Mouse (Mus musculus) forebrain, embryonic 10.5 days (tissue): ENCODE data around the gene Il1rap. TPM values are rescaled to one million over a fixed set of nuclear protein-coding genes. Genes with fewer than 3 reads are reported as not detected.

ENCODE experiments used
- DNase-seq: peaks from one replicate; pipeline ENCODE4 v3.0.0-alpha.2; 2017; ENCODE audit warnings: low spot score; ENCODE audit errors: extremely low spot score
- H3K27ac ChIP-seq: fragments of 300-500 bp; sonication (generic); 2 replicates; pipeline ENCODE4 v1.5.1; 2016; ENCODE audit warnings: mild to moderate bottlenecking
- H3K27me3 ChIP-seq: fragments of 300-500 bp; sonication (generic); 2 replicates; pipeline ENCODE4 v1.6.1; 2016; ENCODE audit warnings: mild to moderate bottlenecking; ENCODE audit not compliant: poor library complexity, severe bottlenecking
- H3K36me3 ChIP-seq: fragments of 300-500 bp; sonication (generic); replicated peaks from 2 replicates; pipeline ENCODE4 v1.6.1; 2016; ENCODE audit warnings: mild to moderate bottlenecking, moderate library complexity
- H3K4me1 ChIP-seq: fragments of 300-500 bp; sonication (generic); 2 replicates; pipeline ENCODE4 v1.6.1; 2016
- H3K4me3 ChIP-seq: fragments of 300-500 bp; sonication (generic); 2 replicates; pipeline ENCODE4 v1.5.1; 2016; ENCODE audit warnings: mild to moderate bottlenecking, moderate library complexity
- H3K9me3 ChIP-seq: fragments of 300-500 bp; sonication (generic); 2 replicates; pipeline ENCODE4 v1.6.1; 2016; ENCODE audit warnings: mild to moderate bottlenecking, moderate library complexity
- WGBS: fragments of 180-500 bp; shearing (Covaris S2); methylation state at CpG from one replicate; pipeline ENCODE4 v1.1.7; 2016; 5-methylcytosine and 5-hydroxymethylcytosine counted together
- polyA plus RNA-seq: library from polyadenylated mRNA; unstranded; fragments of >200 nt; fragmentation: Nextera tagmentation; extraction: Ambion mirVana; gene quantifications from 2 replicates; pipeline ENCODE4 v1.2.1, GENCODE M21; 2016

The Il1rap gene
- polyA plus RNA-seq, 1 experiment from 2014 or later = 3.1 TPM

DNA sequence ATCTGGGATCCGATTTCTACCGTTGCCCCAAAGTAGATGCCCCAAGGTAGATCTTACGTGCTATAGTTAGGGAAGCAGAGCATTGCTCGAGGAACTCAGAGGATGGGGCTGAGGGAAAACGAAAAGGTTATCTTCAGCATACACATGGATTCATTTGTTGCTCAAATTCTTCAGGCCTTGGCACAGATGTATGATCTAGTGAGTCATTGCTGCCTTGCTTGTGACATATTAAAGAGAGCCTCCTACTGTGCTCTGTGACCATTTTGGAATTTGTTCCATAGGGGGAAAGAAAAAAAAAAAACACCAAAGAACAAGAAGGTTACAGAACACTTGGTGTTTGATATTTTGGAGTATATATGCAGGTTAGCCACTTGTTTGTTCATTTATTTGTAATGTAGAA, 4.3 kb downstream of the Il1rap start:
- no peak overlapping the region for H3K4me3 ChIP-seq
- H3K4me1 ChIP-seq = peaks cover 12% of the 10 kb centered on the region
- 92% methylated on average over 5 of the region's 5 CpGs for WGBS
- H3K27ac ChIP-seq = no peak overlapping the region
- peaks cover 7% of the 10 kb centered on the region for H3K27me3 ChIP-seq
- DNase-seq = no peak
- no peaks in the 10 kb centered on the region for H3K9me3 ChIP-seq
- no peaks in the 10 kb centered on the region for H3K36me3 ChIP-seq

GRCm38 (mm10) chr16:26590897-26591570, 9.5 kb downstream of the Il1rap start:
- no peak for DNase-seq
- 89% methylated on average over 4 of the region's 4 CpGs for WGBS

DNA sequence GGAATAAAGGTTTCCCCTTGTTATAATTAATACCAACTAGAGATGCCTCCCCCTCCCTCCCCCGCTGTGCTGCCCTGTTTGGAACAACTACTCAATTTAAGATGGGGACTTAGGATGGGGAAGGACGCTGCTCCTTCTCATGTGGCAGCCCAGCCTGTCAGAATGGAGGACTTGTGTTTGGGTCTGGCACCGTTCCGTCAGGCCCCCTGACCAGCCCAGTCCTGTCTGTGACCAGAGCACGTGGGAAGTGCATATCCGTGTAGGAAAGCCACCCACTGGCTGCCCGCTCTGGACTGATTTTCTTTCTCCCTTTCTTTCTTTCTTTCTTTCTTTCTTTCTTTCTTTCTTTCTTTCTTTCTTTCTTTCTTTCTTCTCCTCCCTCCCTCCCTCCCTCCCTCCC, 14.9 kb downstream of the Il1rap start:
- 36% methylated on average over 7 of the region's 7 CpGs for WGBS
- Histone ChIP-seq H3K4me1 (peaks cover 10% of the 10 kb centered on the region), H3K27ac (no peak overlapping the region), H3K9me3 (no peaks in the 10 kb centered on the region), H3K4me3 (no peak overlapping the region), H3K27me3 (no peaks in the 10 kb centered on the region), H3K36me3 (no peaks in the 10 kb centered on the region)
- DNase-seq = no peak

More at GRCm38 (mm10) chr16:26590897-26591570, 9.5 kb downstream of the Il1rap start:
- Histone ChIP-seq H3K27ac (no peak overlapping the region), H3K4me1 (no peaks in the 10 kb centered on the region), H3K9me3 (no peaks in the 10 kb centered on the region), H3K36me3 (no peaks in the 10 kb centered on the region), H3K27me3 (no peaks in the 10 kb centered on the region), H3K4me3 (no peak overlapping the region)

DNA sequence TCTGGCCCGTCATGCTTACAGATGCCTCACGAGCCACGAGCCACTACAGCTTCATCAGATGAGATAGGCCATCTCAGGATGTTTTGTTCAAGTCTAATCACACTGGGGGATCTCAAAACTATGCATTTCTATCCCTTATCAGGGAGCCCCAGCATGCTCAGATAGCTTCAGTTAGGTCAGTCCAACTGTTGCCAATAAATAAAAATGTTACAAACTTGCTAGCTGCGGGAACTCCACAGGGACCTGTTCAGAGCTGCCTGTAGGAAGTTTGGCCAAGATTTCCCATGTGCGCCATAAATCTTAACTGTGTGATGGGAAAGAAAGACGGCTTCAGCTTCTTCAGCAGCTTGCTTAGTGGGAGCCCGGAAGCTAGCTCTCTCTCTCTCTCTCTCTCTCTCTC, 15.8 kb downstream of the Il1rap start:
- Histone ChIP-seq H3K27me3 (no peaks in the 10 kb centered on the region), H3K4me1 (peaks cover 10% of the 10 kb centered on the region), H3K9me3 (no peaks in the 10 kb centered on the region), H3K36me3 (no peaks in the 10 kb centered on the region), H3K27ac (no peak overlapping the region), H3K4me3 (no peak overlapping the region)
- DNase-seq = no peak
- 94% methylated on average over 7 of the region's 7 CpGs for WGBS

GRCm38 (mm10) chr16:26598591-26598990, 17.1 kb downstream of the Il1rap start:
- 87% methylated on average over 5 of the region's 5 CpGs for WGBS
- H3K27me3 ChIP-seq = no peaks in the 10 kb centered on the region
- peaks cover 10% of the 10 kb centered on the region for H3K4me1 ChIP-seq
- no peak overlapping the region for H3K4me3 ChIP-seq
- no peaks in the 10 kb centered on the region for H3K9me3 ChIP-seq
- DNase-seq = no peak
- no peak overlapping the region for H3K27ac ChIP-seq
- no peaks in the 10 kb centered on the region for H3K36me3 ChIP-seq

GRCm38 (mm10) chr16:26601482-26601881, 20.0 kb downstream of the Il1rap start:
- Histone ChIP-seq H3K4me3 (no peak overlapping the region), H3K27ac (no peak overlapping the region), H3K36me3 (no peaks in the 10 kb centered on the region), H3K4me1 (peaks cover 7% of the 10 kb centered on the region), H3K27me3 (no peaks in the 10 kb centered on the region), H3K9me3 (no peaks in the 10 kb centered on the region)
- no peak for DNase-seq
- 90% methylated on average over 1 of the region's 1 CpGs for WGBS

DNA sequence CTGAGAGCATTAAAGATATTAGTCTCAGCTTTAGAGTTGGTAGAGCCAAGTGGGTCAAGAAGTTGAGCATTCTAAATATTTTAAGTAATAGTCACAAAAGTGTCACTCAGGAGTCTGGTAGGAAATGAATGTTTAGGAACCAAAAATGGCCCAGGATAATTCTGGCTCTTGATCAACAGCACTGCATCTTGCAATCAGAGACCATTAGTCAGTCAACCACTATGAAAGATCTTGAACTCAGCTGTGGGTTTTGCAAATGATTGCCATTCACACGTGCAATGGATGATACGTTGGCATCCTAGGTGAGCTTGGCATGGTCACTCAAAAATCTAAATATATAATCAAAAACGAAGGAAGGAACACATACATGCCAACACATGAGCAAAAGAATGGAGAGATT, 23.1 kb downstream of the Il1rap start:
- Histone ChIP-seq H3K4me3 (no peak overlapping the region), H3K36me3 (no peaks in the 10 kb centered on the region), H3K9me3 (no peaks in the 10 kb centered on the region), H3K4me1 (no peaks in the 10 kb centered on the region), H3K27ac (no peak overlapping the region), H3K27me3 (no peaks in the 10 kb centered on the region)
- DNase-seq = no peak
- WGBS = 88% methylated on average over 3 of the region's 3 CpGs

DNA sequence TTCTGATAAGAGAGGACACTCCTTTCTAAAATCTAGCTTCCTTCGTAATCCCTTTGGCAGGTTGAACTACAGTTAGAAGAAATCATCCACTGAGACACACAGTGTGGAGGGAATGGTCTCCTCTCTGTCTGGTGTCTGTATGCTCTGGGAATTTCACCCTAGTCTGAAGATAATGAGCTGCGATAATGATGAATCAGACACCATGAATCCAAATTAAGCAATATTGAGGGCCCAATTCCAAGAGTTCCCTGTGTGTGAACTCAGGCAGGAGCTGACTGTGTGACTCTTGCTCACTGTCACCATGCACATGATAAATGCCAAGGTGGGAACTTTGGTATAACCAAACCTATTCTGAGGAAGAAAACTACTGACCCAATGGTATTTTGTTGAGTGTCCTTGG, 26.5 kb downstream of the Il1rap start:
- no peaks in the 10 kb centered on the region for H3K36me3 ChIP-seq
- DNase-seq = no peak
- no peaks in the 10 kb centered on the region for H3K9me3 ChIP-seq
- H3K27me3 ChIP-seq = no peaks in the 10 kb centered on the region
- WGBS = 95% methylated on average over 2 of the region's 2 CpGs
- H3K4me1 ChIP-seq = no peaks in the 10 kb centered on the region
- no peak overlapping the region for H3K27ac ChIP-seq
- no peak overlapping the region for H3K4me3 ChIP-seq

- Histone ChIP-seq H3K27ac (no peak overlapping the region), H3K4me3 (no peak overlapping the region), H3K4me1 (no peaks in the 10 kb centered on the region), H3K27me3 (no peaks in the 10 kb centered on the region), H3K36me3 (no peaks in the 10 kb centered on the region), H3K9me3 (no peaks in the 10 kb centered on the region)
- WGBS = 74% methylated on average over 1 of the region's 1 CpGs
- no peak for DNase-seq
Measured at GRCm38 (mm10) chr16:26610508-26610907, 29.0 kb downstream of the Il1rap start.

DNA sequence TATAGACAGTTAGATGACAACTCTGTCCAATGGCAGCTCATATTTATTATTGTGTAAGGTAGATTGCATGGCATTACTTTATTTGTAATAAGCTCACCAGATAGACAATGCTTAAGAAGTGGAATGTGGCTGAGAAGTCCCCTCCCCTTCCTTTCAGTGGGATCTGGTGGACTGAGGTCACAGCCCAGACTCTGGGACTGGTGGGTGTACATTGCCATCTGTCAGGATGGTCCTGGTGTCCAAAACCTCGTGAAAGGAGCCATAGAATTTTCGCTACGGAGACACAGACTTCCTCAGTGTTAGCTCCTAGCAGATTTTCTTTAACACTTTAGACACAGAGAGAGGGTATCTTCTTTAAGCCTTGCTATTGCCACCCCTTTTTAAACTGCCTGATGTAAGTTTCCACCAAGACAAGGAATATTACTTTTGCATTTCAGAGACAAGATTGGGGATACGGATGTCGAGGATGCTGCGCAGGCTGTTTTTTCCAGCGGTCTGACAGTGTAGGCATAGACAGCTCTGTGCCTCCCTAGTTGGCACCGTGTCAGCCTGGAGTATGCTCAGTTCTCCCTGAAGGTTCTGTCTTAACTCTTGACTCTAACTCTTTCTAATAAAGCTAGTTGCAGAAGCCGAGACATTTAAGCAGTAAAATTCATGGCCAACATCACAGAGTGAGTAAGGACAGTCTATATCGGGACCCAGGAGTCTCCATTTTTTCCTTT, 31.2 kb downstream of the Il1rap start:
- Histone ChIP-seq H3K4me3 (no peak overlapping the region), H3K4me1 (no peaks in the 10 kb centered on the region), H3K27me3 (no peaks in the 10 kb centered on the region), H3K27ac (no peak overlapping the region), H3K9me3 (no peaks in the 10 kb centered on the region), H3K36me3 (no peaks in the 10 kb centered on the region)
- DNase-seq = no peak
- 92% methylated on average over 10 of the region's 10 CpGs for WGBS

- H3K27ac ChIP-seq = no peak overlapping the region
- no peak for DNase-seq
- no peak overlapping the region for H3K4me3 ChIP-seq
- no peaks in the 10 kb centered on the region for H3K4me1 ChIP-seq
- no peaks in the 10 kb centered on the region for H3K9me3 ChIP-seq
- WGBS = 87% methylated on average over 1 of the region's 1 CpGs
- no peaks in the 10 kb centered on the region for H3K27me3 ChIP-seq
- no peaks in the 10 kb centered on the region for H3K36me3 ChIP-seq
Measured at GRCm38 (mm10) chr16:26623141-26623540, 41.6 kb downstream of the Il1rap start.

DNA sequence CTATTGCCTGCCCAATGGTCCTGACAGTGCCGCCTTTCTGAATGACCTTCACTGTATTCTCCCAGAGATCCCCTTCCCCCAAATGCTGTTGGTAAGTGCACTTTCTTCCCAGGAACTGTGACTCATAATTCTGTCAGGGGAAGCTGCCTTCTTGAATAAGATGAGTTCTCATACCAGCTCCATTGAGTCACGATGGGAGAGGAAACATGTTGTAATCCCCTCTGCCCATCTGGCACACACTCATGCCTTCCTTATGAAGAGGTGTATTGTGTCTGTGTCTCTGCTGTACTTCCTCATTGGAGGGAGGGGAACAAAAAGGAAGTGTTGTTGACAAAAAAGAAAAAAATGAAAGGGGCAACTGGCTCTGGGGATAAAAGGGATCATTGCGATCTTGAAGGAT, 44.6 kb downstream of the Il1rap start:
- H3K27me3 ChIP-seq = no peaks in the 10 kb centered on the region
- no peak for DNase-seq
- H3K4me3 ChIP-seq = no peak overlapping the region
- H3K9me3 ChIP-seq = no peaks in the 10 kb centered on the region
- H3K36me3 ChIP-seq = no peaks in the 10 kb centered on the region
- no peaks in the 10 kb centered on the region for H3K4me1 ChIP-seq
- 80% methylated on average over 3 of the region's 3 CpGs for WGBS
- no peak overlapping the region for H3K27ac ChIP-seq

DNA sequence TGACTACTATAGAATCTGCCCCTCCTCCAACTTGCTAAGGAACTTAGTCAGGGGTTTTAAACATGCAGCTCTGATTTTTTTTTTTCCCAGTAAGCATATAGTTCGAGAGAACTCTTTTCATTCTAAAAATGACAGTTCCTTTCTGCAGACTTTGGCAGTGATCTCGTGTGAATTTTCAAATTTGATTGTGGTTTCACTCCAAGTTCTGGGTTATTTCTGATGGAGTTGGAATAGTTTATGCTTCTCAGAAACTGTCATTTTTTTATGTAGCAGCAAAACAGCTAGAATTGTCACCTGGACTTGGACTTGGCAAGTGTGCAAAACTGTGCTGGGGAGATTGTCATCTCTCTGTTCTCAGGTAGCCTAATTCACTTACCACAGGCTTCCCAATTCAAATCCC, 53.3 kb downstream of the Il1rap start:
- no peaks in the 10 kb centered on the region for H3K36me3 ChIP-seq
- WGBS = 76% methylated on average over 2 of the region's 2 CpGs
- no peak overlapping the region for H3K4me3 ChIP-seq
- no peak overlapping the region for H3K27ac ChIP-seq
- DNase-seq = no peak
- no peaks in the 10 kb centered on the region for H3K4me1 ChIP-seq
- no peaks in the 10 kb centered on the region for H3K27me3 ChIP-seq
- H3K9me3 ChIP-seq = no peaks in the 10 kb centered on the region
